Mouse (Mus musculus): ENCODE data around the gene 4931414P19Rik. TPM values are rescaled to one million over a fixed set of nuclear protein-coding genes. Genes with fewer than 3 reads are reported as not detected.

4931414P19Rik gene
- polyA plus RNA-seq, 1 experiment from 2014 or later = 8.3 TPM

- no peak overlapping the region for H3K27ac ChIP-seq (ENCODE audit: low read length)
- no peak overlapping the region for H3K9ac ChIP-seq (replicated peaks; ENCODE audit: low read depth, low read length)
- H3K4me1 ChIP-seq (ENCODE audit: control insufficient read depth, insufficient read depth, low read length) = peaks cover under 1% of the 10 kb centered on the region; the same call in 1 of the 2 replicates
- 80% methylated on average over 4 of the region's 4 CpGs for WGBS
- H3K27me3 ChIP-seq (ENCODE audit: control insufficient read depth, insufficient read depth, low read length) = no peaks in the 10 kb centered on the region
- no peaks in the 10 kb centered on the region for H3K9me3 ChIP-seq (ENCODE audit: control insufficient read depth, low read depth, low read length)
- no peak for ATAC-seq (ENCODE audit: insufficient number of reproducible peaks, insufficient read depth, low FRiP score, low read depth)
- no peak overlapping the region for H3K4me2 ChIP-seq (replicated peaks; ENCODE audit: low read depth, low read length)
- H3K4me3 ChIP-seq (ENCODE audit: low read depth, low read length) = no peak overlapping the region
- H3K36me3 ChIP-seq (ENCODE audit: control insufficient read depth, insufficient read depth, low read length) = peaks cover 43% of the 10 kb centered on the region
Measured at GRCm38 (mm10) chr14:54634182-54634581, 28.4 kb upstream of the 4931414P19Rik start.

- no peak overlapping the region for H3K4me3 ChIP-seq (ENCODE audit: low read depth, low read length)
- no peak for ATAC-seq (ENCODE audit: insufficient number of reproducible peaks, insufficient read depth, low FRiP score, low read depth)
- no peaks in the 10 kb centered on the region for H3K4me1 ChIP-seq (ENCODE audit: control insufficient read depth, insufficient read depth, low read length)
- H3K27ac ChIP-seq (ENCODE audit: low read length) = no peak overlapping the region
- H3K9ac ChIP-seq (replicated peaks; ENCODE audit: low read depth, low read length) = no peak overlapping the region
- WGBS = 90% methylated on average over 35 of the region's 37 CpGs
- no peaks in the 10 kb centered on the region for H3K9me3 ChIP-seq (ENCODE audit: control insufficient read depth, low read depth, low read length)
- no peaks in the 10 kb centered on the region for H3K27me3 ChIP-seq (ENCODE audit: control insufficient read depth, insufficient read depth, low read length)
- H3K4me2 ChIP-seq (replicated peaks; ENCODE audit: low read depth, low read length) = no peak overlapping the region
- H3K36me3 ChIP-seq (ENCODE audit: control insufficient read depth, insufficient read depth, low read length) = peaks cover 35% of the 10 kb centered on the region
Measured at GRCm38 (mm10) chr14:54632252-54632651, 26.5 kb upstream of the 4931414P19Rik start.

- Histone ChIP-seq H3K4me3 (ENCODE audit: low read depth, low read length) (no peak overlapping the region), H3K4me1 (ENCODE audit: control insufficient read depth, insufficient read depth, low read length) (no peaks in the 10 kb centered on the region), H3K27me3 (ENCODE audit: control insufficient read depth, insufficient read depth, low read length) (no peaks in the 10 kb centered on the region), H3K9ac (replicated peaks; ENCODE audit: low read depth, low read length) (no peak overlapping the region), H3K4me2 (replicated peaks; ENCODE audit: low read depth, low read length) (no peak overlapping the region), H3K9me3 (ENCODE audit: control insufficient read depth, low read depth, low read length) (no peaks in the 10 kb centered on the region), H3K27ac (ENCODE audit: low read length) (no peak overlapping the region), H3K36me3 (ENCODE audit: control insufficient read depth, insufficient read depth, low read length) (peaks cover 28% of the 10 kb centered on the region)
- WGBS = 56% methylated on average over 4 of the region's 4 CpGs
- 0 out of 2 replicates have a peak, but pooled peaks have one; percentile 19 for ATAC-seq (ENCODE audit: insufficient number of reproducible peaks, insufficient read depth, low FRiP score, low read depth)
Measured at GRCm38 (mm10) chr14:54631240-54631599, 25.4 kb upstream of the 4931414P19Rik start.

GRCm38 (mm10) chr14:54630583-54631239 lies 24.9 kb upstream of the 4931414P19Rik start:
- H3K4me1 ChIP-seq (ENCODE audit: control insufficient read depth, insufficient read depth, low read length) = no peaks in the 10 kb centered on the region
- ATAC-seq (ENCODE audit: insufficient number of reproducible peaks, insufficient read depth, low FRiP score, low read depth) = 0 out of 2 replicates have a peak, but pooled peaks have one; percentile 47
- H3K9ac ChIP-seq (replicated peaks; ENCODE audit: low read depth, low read length) = no peak overlapping the region
- H3K27ac ChIP-seq (ENCODE audit: low read length) = no peak overlapping the region
- WGBS = 82% methylated on average over 11 of the region's 11 CpGs
- no peaks in the 10 kb centered on the region for H3K27me3 ChIP-seq (ENCODE audit: control insufficient read depth, insufficient read depth, low read length)
- H3K9me3 ChIP-seq (ENCODE audit: control insufficient read depth, low read depth, low read length) = no peaks in the 10 kb centered on the region
- no peak overlapping the region for H3K4me2 ChIP-seq (replicated peaks; ENCODE audit: low read depth, low read length)
- peaks cover 23% of the 10 kb centered on the region for H3K36me3 ChIP-seq (ENCODE audit: control insufficient read depth, insufficient read depth, low read length)
- no peak overlapping the region for H3K4me3 ChIP-seq (ENCODE audit: low read depth, low read length)

- Histone ChIP-seq H3K27ac (ENCODE audit: low read length) (no peak overlapping the region), H3K27me3 (ENCODE audit: control insufficient read depth, insufficient read depth, low read length) (no peaks in the 10 kb centered on the region), H3K9me3 (ENCODE audit: control insufficient read depth, low read depth, low read length) (no peaks in the 10 kb centered on the region), H3K36me3 (ENCODE audit: control insufficient read depth, insufficient read depth, low read length) (peaks cover 23% of the 10 kb centered on the region), H3K4me2 (replicated peaks; ENCODE audit: low read depth, low read length) (no peak overlapping the region), H3K9ac (replicated peaks; ENCODE audit: low read depth, low read length) (no peak overlapping the region), H3K4me1 (ENCODE audit: control insufficient read depth, insufficient read depth, low read length) (no peaks in the 10 kb centered on the region), H3K4me3 (ENCODE audit: low read depth, low read length) (no peak overlapping the region)
- WGBS = 86% methylated on average over 2 of the region's 2 CpGs
- ATAC-seq (ENCODE audit: insufficient number of reproducible peaks, insufficient read depth, low FRiP score, low read depth) = no peak
Measured at GRCm38 (mm10) chr14:54629797-54630196, 24.0 kb upstream of the 4931414P19Rik start.

- ATAC-seq (ENCODE audit: insufficient number of reproducible peaks, insufficient read depth, low FRiP score, low read depth) = no peak
- Histone ChIP-seq H3K4me1 (ENCODE audit: control insufficient read depth, insufficient read depth, low read length) (no peaks in the 10 kb centered on the region), H3K4me2 (replicated peaks; ENCODE audit: low read depth, low read length) (no peak overlapping the region), H3K36me3 (ENCODE audit: control insufficient read depth, insufficient read depth, low read length) (peaks cover 15% of the 10 kb centered on the region), H3K27me3 (ENCODE audit: control insufficient read depth, insufficient read depth, low read length) (no peaks in the 10 kb centered on the region), H3K9ac (replicated peaks; ENCODE audit: low read depth, low read length) (no peak overlapping the region), H3K27ac (ENCODE audit: low read length) (no peak overlapping the region), H3K4me3 (ENCODE audit: low read depth, low read length) (no peak overlapping the region), H3K9me3 (ENCODE audit: control insufficient read depth, low read depth, low read length) (no peaks in the 10 kb centered on the region)
- 73% methylated on average over 5 of the region's 5 CpGs for WGBS
Measured at GRCm38 (mm10) chr14:54628103-54628502, 22.3 kb upstream of the 4931414P19Rik start.

GRCm38 (mm10) chr14:54624976-54625375 lies 19.2 kb upstream of the 4931414P19Rik start:
- Histone ChIP-seq H3K36me3 (ENCODE audit: control insufficient read depth, insufficient read depth, low read length) (no peaks in the 10 kb centered on the region), H3K9ac (replicated peaks; ENCODE audit: low read depth, low read length) (no peak overlapping the region), H3K9me3 (ENCODE audit: control insufficient read depth, low read depth, low read length) (no peaks in the 10 kb centered on the region), H3K4me3 (ENCODE audit: low read depth, low read length) (no peak overlapping the region), H3K27me3 (ENCODE audit: control insufficient read depth, insufficient read depth, low read length) (no peaks in the 10 kb centered on the region), H3K4me2 (replicated peaks; ENCODE audit: low read depth, low read length) (no peak overlapping the region), H3K27ac (ENCODE audit: low read length) (no peak overlapping the region), H3K4me1 (ENCODE audit: control insufficient read depth, insufficient read depth, low read length) (no peaks in the 10 kb centered on the region)
- no peak for ATAC-seq (ENCODE audit: insufficient number of reproducible peaks, insufficient read depth, low FRiP score, low read depth)
- WGBS = 67% methylated on average over 10 of the region's 10 CpGs

- 83% methylated on average over 6 of the region's 6 CpGs for WGBS
- H3K27ac ChIP-seq (ENCODE audit: low read length) = no peak overlapping the region
Measured at GRCm38 (mm10) chr14:54623334-54623733, 17.5 kb upstream of the 4931414P19Rik start.

GRCm38 (mm10) chr14:54621133-54621532 lies 15.3 kb upstream of the 4931414P19Rik start, which contains the start of gene Psmb11:
Psmb11 (plus strand) TSS chr14:54621433.
- 82% methylated on average over 1 of the region's 1 CpGs for WGBS

More at GRCm38 (mm10) chr14:54623334-54623733, 17.5 kb upstream of the 4931414P19Rik start:
- no peaks in the 10 kb centered on the region for H3K9me3 ChIP-seq (ENCODE audit: control insufficient read depth, low read depth, low read length)
- no peak overlapping the region for H3K4me2 ChIP-seq (replicated peaks; ENCODE audit: low read depth, low read length)
- H3K27me3 ChIP-seq (ENCODE audit: control insufficient read depth, insufficient read depth, low read length) = no peaks in the 10 kb centered on the region
- no peak for ATAC-seq (ENCODE audit: insufficient number of reproducible peaks, insufficient read depth, low FRiP score, low read depth)
- H3K9ac ChIP-seq (replicated peaks; ENCODE audit: low read depth, low read length) = no peak overlapping the region
- no peak overlapping the region for H3K4me3 ChIP-seq (ENCODE audit: low read depth, low read length)
- no peaks in the 10 kb centered on the region for H3K4me1 ChIP-seq (ENCODE audit: control insufficient read depth, insufficient read depth, low read length)
- H3K36me3 ChIP-seq (ENCODE audit: control insufficient read depth, insufficient read depth, low read length) = no peaks in the 10 kb centered on the region

More at GRCm38 (mm10) chr14:54621133-54621532, 15.3 kb upstream of the 4931414P19Rik start, which contains the start of gene Psmb11:
- Histone ChIP-seq H3K27me3 (ENCODE audit: control insufficient read depth, insufficient read depth, low read length) (no peaks in the 10 kb centered on the region), H3K36me3 (ENCODE audit: control insufficient read depth, insufficient read depth, low read length) (peaks cover 2% of the 10 kb centered on the region; the same call in 1 of the 2 replicates), H3K9ac (replicated peaks; ENCODE audit: low read depth, low read length) (no peak within 1 kb of the TSS), H3K4me3 (ENCODE audit: low read depth, low read length) (no peak within 1 kb of the TSS), H3K9me3 (ENCODE audit: control insufficient read depth, low read depth, low read length) (no peaks in the 10 kb centered on the region), H3K4me1 (ENCODE audit: control insufficient read depth, insufficient read depth, low read length) (no peaks in the 10 kb centered on the region), H3K4me2 (replicated peaks; ENCODE audit: low read depth, low read length) (no peak within 1 kb of the TSS), H3K27ac (ENCODE audit: low read length) (no peak within 1 kb of the TSS)
- ATAC-seq (ENCODE audit: insufficient number of reproducible peaks, insufficient read depth, low FRiP score, low read depth) = no peak
